Mouse (Mus musculus) limb, embryonic 10.5 days (tissue): ENCODE measurements around the gene Smoc1. TPM values are rescaled to one million over a fixed set of nuclear protein-coding genes. Genes with fewer than 3 reads are reported as not detected.

Experiments used
- DNase-seq: peaks from one replicate; pipeline ENCODE4 v3.0.0-alpha.2; 2017; ENCODE audit warnings: low spot score
- H3K27ac ChIP-seq: fragments of 300-500 bp; sonication (generic); 2 replicates; pipeline ENCODE4 v1.5.1; 2016; ENCODE audit warnings: mild to moderate bottlenecking
- H3K27me3 ChIP-seq: fragments of 300-500 bp; sonication (generic); 2 replicates; pipeline ENCODE4 v1.6.1; 2016; ENCODE audit warnings: low read depth, mild to moderate bottlenecking; ENCODE audit not compliant: poor library complexity, severe bottlenecking
- H3K36me3 ChIP-seq: fragments of 300-500 bp; sonication (generic); 2 replicates; pipeline ENCODE4 v1.6.1; 2016; ENCODE audit warnings: mild to moderate bottlenecking, moderate library complexity
- H3K4me1 ChIP-seq: fragments of 300-500 bp; sonication (generic); 2 replicates; pipeline ENCODE4 v1.6.1; 2016
- H3K4me3 ChIP-seq: fragments of 300-500 bp; sonication (generic); 2 replicates; pipeline ENCODE4 v1.5.1; 2016; ENCODE audit warnings: mild to moderate bottlenecking, moderate library complexity
- H3K9me3 ChIP-seq: fragments of 300-500 bp; sonication (generic); replicated peaks from 2 replicates; pipeline ENCODE4 v1.6.1; 2016; ENCODE audit warnings: mild to moderate bottlenecking
- WGBS: fragments of 180-500 bp; shearing (Covaris S2); methylation state at CpG from one replicate; pipeline ENCODE4 v1.1.7; 2016; 5-methylcytosine and 5-hydroxymethylcytosine counted together
- microRNA-seq: library from miRNA; unstranded; fragments of <30 nt; microRNA quantifications from one replicate; pipeline ENCODE4, GENCODE M21; 2017
- polyA plus RNA-seq: library from polyadenylated mRNA; unstranded; fragments of >200 nt; fragmentation: Nextera tagmentation; extraction: Ambion mirVana; gene quantifications from 2 replicates; pipeline ENCODE4 v1.2.1, GENCODE M21; 2016

Smoc1 gene
- polyA plus RNA-seq, 1 experiment from 2014 or later: 24.2 TPM

GRCm38 (mm10) chr12:81235456-81236330, 209.1 kb downstream of the Smoc1 start:
- no peaks in the 10 kb centered on the region for H3K4me1 ChIP-seq
- no peak overlapping the region for H3K4me3 ChIP-seq
- no peaks in the 10 kb centered on the region for H3K27me3 ChIP-seq
- H3K27ac ChIP-seq: no peak overlapping the region
- H3K36me3 ChIP-seq: no peaks in the 10 kb centered on the region
- H3K9me3 ChIP-seq: no peaks in the 10 kb centered on the region
- 89% methylated on average over 10 of the region's 10 CpGs for WGBS
- no peak for DNase-seq

Small RNA genes within 50 kb of the gene (microRNA-seq; reads per million reads assigned to microRNA genes)
- gene Mir3067: 27.8 reads per million, percentile 34 among the genes with 10 or more reads in this experiment

Other genes with a start within 250 kb of the Smoc1 start
- gene Susd6, start 236.3 kb upstream of the Smoc1 start, polyA plus RNA-seq: 10.0 and 12.0 TPM in 2 replicates
- gene Srsf5, start 81.3 kb upstream of the Smoc1 start, polyA plus RNA-seq: 411 and 501 TPM in 2 replicates
- gene Slc10a1, start 58.1 kb upstream of the Smoc1 start, polyA plus RNA-seq: 0.40 and 0.68 TPM in 2 replicates